Mouse (Mus musculus): ENCODE data around the gene Stard3nl. TPM values are rescaled to one million over a fixed set of nuclear protein-coding genes. Genes with fewer than 3 reads are reported as not detected.
"Not testable (repeated sequence)": the region's sequence is repeated elsewhere in the genome, so short reads cannot be mapped to it uniquely, and the experiment has no call there.

Gene Stard3nl
- polyA plus RNA-seq, 1 experiment from 2014 or later, result 84.6 TPM

DNA sequence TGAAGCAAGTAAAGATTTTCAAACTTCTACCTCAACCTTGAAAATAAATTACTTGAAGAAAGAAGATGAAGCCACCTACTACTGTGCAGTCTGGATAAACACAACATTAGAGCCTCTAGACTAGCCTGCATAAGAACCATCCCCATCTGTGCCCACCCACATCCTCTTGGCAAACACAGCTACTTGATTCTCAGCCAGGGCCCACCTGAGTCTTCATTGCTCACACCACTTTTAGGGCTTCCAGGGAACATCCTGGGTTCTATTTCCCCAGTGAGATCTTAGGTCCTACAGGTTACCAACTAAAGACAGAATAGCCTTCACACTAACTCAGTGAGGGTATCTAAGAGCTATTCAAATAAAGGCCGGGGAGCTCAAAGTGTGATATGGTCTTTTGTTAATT, 55.2 kb downstream of the Stard3nl start:
- H3K9me3 ChIP-seq (ENCODE audit: control insufficient read depth, low read length); H3K4me3 ChIP-seq (ENCODE audit: control insufficient read depth in 1 of 2, insufficient read depth in 1 of 2, low read depth in 1 of 2, low read length in 2 of 2); H3K27ac ChIP-seq (replicated peaks in 1 of 2; ENCODE audit: control insufficient read depth in 1 of 2, insufficient read depth in 1 of 2, low read depth in 2 of 2, low read length in 2 of 2); ATAC-seq (ENCODE audit: insufficient number of reproducible peaks, insufficient read depth, low FRiP score, low read depth); H3K27me3 ChIP-seq (ENCODE audit: control insufficient read depth, insufficient read depth, low read length); H3K4me2 ChIP-seq (ENCODE audit: low read length); H3K9ac ChIP-seq (ENCODE audit: low read length); H3K4me1 ChIP-seq (ENCODE audit: control insufficient read depth in 2 of 2, insufficient read depth in 2 of 2, low read length in 2 of 2); H3K36me3 ChIP-seq (ENCODE audit: control insufficient read depth, insufficient read depth, low read length): not testable (repeated sequence)
- 76% methylated on average over 1 of the region's 1 CpGs for WGBS

DNA sequence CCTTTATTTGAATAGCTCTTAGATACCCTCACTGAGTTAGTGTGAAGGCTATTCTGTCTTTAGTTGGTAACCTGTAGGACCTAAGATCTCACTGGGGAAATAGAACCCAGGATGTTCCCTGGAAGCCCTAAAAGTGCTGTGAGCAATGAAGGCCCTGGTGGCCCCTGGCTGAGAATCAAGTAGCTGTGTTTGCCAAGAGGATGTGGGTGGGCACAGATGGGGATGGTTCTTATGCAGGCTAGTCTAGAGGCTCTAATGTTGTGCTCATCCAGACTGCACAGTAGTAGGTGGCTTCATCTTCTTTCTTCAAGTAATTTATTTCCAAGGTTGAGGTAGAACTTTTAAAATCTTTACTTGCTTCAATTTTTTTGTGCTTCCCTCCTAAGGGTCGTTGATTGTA, 59.3 kb downstream of the Stard3nl start:
- H3K4me1 ChIP-seq (ENCODE audit: control insufficient read depth in 2 of 2, insufficient read depth in 2 of 2, low read length in 2 of 2); H3K27ac ChIP-seq (replicated peaks in 1 of 2; ENCODE audit: control insufficient read depth in 1 of 2, insufficient read depth in 1 of 2, low read depth in 2 of 2, low read length in 2 of 2); H3K36me3 ChIP-seq (ENCODE audit: control insufficient read depth, insufficient read depth, low read length); H3K4me3 ChIP-seq (ENCODE audit: control insufficient read depth in 1 of 2, insufficient read depth in 1 of 2, low read depth in 1 of 2, low read length in 2 of 2); H3K9ac ChIP-seq (ENCODE audit: low read length); H3K27me3 ChIP-seq (ENCODE audit: control insufficient read depth, insufficient read depth, low read length); H3K4me2 ChIP-seq (ENCODE audit: low read length); ATAC-seq (ENCODE audit: insufficient number of reproducible peaks, insufficient read depth, low FRiP score, low read depth); H3K9me3 ChIP-seq (ENCODE audit: control insufficient read depth, low read length): not testable (repeated sequence)
- WGBS, result 88% methylated on average over 1 of the region's 1 CpGs

Other genes with a start within 250 kb of the Stard3nl start
- 35.5 and 35.9 TPM in 2 replicates for gene Epdr1, start 224.1 kb upstream of the Stard3nl start, polyA plus RNA-seq (2014; fragmentation: Nextera tagmentation; extraction: Ambion mirVana)
- gene Sfrp4, start 227.3 kb upstream of the Stard3nl start, polyA plus RNA-seq (2014; fragmentation: Nextera tagmentation; extraction: Ambion mirVana), result 0.46 and 0.72 TPM in 2 replicates